Mouse (Mus musculus): Measurements from ENCODE around the gene Aak1.
A peak's percentile ranks its signal among the peaks of the same experiment; 100 is the strongest.
"Not testable (repeated sequence)": the region's sequence is repeated elsewhere in the genome, so short reads cannot be mapped to it uniquely, and the experiment has no call there.

Gene Aak1

DNA sequence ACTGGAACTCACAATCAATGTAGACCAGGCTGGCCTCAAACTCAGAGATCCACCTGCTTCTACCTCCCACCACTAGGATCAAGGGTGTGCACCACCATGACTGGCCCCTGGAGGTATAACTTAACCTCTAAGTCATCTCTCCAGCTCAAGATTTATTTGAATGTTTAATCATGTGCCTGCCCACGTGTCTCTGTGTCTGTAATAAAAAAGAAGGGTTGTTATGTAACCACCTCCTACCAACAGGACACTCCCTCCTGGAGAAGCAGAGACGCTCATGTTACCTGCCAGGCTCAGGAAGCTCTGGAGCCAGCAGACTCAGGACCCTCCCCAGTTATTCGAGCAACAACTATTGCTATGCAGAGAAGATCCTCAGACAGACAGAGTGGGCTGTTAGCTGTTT, 7.4 kb upstream of the Aak1 start:
- no peak for DNase-seq (ENCODE audit: low read depth)

GRCm38 (mm10) chr6:86843636-86844035, 5.7 kb upstream of the Aak1 start:
- no peak for DNase-seq (ENCODE audit: low read depth)

- DNase-seq (ENCODE audit: low read depth) = no peak
Measured at GRCm38 (mm10) chr6:86846467-86846866, 2.9 kb upstream of the Aak1 start.

- DNase-seq (ENCODE audit: low read depth) = peak; percentile 43
Measured at GRCm38 (mm10) chr6:86847816-86848215, 1.5 kb upstream of the Aak1 start.

DNA sequence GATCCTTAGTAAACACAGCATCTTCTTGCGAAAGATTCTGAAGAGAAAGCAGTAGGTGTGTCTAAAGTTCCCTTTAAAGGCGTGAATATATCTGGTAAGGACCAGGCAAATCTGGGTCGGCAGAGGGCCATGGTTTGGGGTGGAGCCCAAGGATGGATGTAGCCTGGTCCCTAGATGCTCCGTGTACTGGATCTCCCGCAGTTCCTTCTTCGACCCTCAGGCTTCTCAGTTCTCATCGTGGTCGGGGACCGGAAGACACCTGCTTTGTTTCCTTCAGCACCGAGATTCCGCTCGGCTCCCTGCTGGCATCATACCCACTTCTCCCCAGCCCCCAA, 770 bp upstream of the Aak1 start:
- DNase-seq (ENCODE audit: low read depth) = no peak

DNA sequence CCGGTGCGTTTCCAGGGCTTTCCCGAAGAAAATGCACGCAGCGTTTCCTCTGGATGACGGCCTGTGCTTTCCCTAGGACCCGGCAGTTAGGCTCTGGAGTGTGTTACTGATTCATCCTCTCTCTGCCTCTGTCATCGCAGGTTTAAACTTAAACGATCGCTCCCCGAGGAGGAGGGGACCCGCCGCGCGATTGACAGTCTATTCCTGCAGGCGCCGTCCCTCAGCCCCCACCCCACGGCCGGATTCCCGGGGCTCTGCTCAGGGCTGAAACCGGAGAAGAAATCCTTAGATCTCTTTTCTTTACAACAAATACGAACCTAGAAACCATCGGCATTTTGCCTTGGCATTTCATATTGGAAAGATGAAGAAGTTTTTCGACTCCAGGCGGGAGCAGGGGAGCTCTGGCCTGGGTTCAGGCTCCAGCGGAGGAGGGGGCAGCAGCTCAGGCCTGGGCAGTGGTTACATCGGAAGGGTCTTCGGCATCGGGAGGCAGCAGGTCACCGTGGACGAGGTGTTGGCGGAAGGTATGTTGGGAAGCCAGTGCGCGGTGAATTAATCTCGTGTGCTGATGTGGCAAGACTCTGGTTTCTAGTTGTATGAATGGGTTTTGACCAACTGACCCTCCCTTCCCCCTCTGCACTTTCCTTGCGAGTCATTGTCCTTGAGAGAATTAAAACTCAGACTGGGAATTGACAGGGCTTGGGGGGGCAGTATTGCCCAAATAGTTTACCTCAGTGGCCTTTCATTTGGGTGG, 552 bp downstream of the Aak1 start:
- peak; percentile 38 for DNase-seq (ENCODE audit: low read depth)

GRCm38 (mm10) chr6:86850588-86850987, 1.3 kb downstream of the Aak1 start:
- peak; percentile 82 for DNase-seq (ENCODE audit: low read depth)

DNA sequence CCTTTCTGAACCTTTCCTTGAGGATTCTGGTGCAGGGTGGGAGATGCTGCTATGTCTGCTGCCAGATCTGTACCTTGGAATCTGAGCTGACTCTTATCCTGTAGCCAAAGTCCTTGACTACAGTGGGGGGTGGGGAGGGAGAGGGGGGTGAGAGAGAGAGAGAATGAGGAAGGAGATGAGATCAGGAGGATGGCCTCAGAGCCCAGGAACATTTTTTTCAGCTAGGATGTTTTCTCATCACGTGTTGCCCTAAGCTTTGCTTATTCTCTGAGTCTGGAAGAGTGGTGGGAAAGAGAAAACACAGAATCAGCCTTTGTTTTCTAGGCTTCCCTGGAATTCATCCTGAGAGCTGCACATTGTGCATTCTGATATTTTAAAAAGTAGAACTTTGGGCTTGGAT, 2.2 kb downstream of the Aak1 start:
- DNase-seq (ENCODE audit: low read depth) = no peak

DNA sequence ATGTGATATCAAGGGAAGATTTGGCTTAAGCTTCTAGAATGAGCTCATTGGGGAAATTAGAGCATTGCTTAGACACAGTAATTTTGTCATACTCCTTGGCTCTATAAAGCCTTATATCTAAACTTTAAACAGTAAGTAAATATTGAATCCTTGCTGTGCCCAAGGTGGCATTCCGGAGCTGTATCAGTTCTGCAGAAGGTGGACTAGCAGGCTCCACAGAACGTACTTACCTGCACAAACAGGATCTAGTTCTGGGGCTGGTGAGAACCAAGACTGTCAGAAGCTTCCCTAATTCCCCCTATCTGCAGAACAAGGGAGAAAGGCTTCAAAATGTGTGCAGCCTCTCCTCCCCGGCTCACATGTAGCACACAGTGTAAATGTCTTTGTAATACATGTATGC, 4.6 kb downstream of the Aak1 start:
- DNase-seq (ENCODE audit: low read depth) = no peak

DNA sequence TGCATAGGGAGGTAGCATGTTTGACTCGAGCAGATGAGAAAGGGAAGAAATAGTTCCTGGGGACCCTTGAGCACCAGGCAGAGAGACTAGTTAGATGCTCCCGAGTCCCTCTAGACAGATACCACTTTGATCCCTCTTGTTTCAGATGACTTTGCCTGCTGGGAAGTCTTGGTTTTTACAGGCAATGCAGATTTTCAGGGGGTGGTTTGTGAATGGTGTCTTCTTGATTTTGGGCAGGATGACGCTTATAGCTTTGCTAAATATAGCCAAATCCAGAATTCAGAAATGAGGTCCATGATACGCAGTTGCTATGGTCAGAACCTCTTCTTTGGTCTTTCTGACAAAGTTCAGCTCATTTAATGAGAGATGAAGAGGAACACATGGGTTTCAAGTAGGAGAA, 5.6 kb downstream of the Aak1 start:
- no peak for DNase-seq (ENCODE audit: low read depth)

- DNase-seq (ENCODE audit: low read depth) = no peak
Measured at GRCm38 (mm10) chr6:86858606-86859005, 9.3 kb downstream of the Aak1 start.

DNA sequence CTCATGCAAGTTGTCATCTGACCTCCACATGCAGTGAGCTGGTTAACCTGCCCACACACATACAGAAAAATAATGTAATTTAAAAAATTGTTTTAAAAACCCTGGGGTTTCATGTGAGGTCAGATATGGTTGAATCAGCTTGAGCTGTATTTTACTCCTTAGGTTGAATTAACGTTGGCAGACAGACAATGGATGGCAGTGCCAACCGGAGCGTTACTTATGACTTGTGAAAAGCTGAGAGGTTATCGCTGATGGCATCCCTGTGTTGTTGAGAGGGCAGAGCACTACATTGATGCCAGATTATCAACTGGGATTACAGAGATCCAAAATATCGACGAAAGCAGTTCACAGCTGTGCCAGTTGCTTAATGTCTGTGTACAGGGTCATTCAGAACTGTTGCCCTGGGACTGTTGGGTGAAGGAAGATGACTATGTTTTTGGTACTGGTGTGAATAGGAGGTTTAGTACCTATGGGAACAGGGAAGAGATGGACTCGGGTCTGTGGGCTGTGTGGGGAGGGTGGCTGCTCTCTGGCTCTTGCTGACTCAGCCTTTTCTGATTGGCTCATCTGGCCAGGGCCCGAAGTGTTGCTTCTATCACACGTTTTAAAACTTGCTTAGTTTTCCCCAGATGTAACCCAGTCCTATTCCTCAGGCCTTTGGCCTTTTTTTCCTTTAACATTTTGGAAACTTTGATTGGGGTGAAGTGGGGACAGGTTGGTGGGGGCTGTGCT, 11.6 kb downstream of the Aak1 start:
- no peak for DNase-seq (ENCODE audit: low read depth)

- no peak for DNase-seq (ENCODE audit: low read depth)
Measured at GRCm38 (mm10) chr6:86864358-86864757, 15.0 kb downstream of the Aak1 start.

DNA sequence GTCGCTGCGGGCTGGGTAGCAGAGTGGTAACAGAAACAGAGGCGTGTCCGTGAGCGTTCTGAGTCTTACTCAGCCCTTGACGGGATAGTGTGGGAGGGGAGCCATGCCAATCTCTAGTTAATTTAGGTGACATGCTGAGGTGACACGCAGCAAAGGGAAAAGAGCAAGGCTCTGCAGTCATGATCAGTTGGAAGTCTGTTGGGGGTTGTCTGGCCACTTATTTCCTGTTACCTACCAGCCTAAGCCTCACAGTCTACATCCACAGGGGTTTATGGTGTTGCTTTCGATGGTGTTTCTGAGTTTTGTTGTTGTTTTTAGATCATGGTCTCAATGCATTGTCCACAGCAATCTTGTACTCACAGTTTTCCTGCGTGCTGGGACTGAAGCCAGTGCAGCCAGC, 21.0 kb downstream of the Aak1 start:
- DNase-seq (ENCODE audit: low read depth) = peak; percentile 40

DNA sequence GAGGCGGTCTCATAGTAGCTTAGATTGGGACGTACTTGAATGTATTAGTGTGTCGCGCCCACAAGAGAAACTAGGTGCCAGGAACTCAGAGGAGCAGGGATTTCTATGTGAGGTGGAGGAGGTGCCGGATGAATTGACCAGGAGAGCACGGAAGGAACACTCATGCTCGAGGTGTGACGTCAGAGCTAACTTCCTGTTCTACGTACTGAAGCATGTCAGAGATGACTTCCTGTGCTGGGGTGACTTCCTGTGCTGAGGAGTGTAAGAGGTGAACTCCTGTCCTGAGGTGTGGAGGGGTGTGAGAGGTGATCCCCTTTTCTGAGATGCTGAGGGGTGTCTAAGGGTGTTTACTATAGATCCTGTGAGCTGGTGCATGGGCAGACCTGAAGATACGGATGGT, 22.5 kb downstream of the Aak1 start:
- DNase-seq (ENCODE audit: low read depth) = peak; percentile 58

GRCm38 (mm10) chr6:86874711-86875375, 25.5 kb downstream of the Aak1 start:
- no peak for DNase-seq (ENCODE audit: low read depth)

DNA sequence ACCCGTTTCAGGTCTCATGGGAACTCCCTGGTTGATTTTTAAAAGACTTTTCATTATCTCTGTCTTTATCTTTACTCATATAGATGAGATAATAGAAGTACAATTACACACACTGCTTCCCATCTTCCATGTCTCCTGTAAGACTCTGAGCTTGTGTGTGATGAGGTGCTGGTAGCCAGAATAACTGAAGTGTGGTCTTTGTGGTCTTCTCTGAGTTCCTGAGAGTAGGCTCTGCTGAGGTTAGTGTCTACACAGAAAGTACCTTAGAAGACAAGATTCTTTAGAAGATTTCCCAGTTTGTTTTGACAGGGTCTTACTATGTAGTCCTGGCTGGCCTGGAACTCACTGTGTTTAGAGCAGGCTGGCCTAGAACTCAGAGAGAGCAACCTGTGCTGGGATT, 27.1 kb downstream of the Aak1 start:
- no peak for DNase-seq (ENCODE audit: low read depth)

DNA sequence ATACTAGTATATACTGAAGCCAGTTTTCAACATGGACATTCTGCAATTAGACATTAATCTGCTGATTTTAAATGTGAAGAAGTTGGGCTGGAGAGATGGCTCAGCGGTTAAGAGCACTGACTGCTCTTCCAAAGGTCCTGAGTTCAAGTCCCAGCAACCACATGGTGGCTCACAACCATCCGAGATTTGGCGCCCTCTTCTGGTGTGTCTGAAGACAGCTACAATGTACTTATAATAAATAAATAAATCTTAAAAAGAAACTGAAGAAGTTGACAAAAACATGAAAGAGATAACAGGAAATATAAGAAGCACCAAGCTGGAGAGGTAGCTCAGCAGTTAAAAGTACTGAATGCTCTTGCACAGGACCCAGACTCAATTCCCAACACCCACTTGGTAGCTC, 29.3 kb downstream of the Aak1 start:
- not testable (repeated sequence) for DNase-seq (ENCODE audit: low read depth)

GRCm38 (mm10) chr6:86879314-86879713, 30.0 kb downstream of the Aak1 start:
- DNase-seq (ENCODE audit: low read depth) = no peak

DNA sequence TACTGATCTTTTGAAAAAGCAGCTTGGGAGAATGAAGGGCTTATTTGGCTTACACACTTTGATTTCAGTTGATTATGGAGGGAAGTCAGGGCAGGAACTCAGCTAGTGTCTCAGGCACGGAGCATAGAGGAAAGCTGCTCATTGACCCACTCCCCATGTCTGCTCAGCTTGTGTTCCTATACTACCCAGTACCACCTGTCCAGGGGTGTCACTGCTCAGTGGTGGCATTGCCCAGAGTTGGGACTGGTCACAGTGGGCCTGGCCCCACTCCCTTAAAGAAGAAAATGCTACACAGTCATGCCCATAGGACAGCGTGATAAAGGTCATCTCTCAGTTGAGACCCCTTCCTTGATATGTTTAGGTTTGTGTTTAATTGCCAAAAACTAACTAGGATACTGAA, 34.9 kb downstream of the Aak1 start:
- no peak for DNase-seq (ENCODE audit: low read depth)

DNA sequence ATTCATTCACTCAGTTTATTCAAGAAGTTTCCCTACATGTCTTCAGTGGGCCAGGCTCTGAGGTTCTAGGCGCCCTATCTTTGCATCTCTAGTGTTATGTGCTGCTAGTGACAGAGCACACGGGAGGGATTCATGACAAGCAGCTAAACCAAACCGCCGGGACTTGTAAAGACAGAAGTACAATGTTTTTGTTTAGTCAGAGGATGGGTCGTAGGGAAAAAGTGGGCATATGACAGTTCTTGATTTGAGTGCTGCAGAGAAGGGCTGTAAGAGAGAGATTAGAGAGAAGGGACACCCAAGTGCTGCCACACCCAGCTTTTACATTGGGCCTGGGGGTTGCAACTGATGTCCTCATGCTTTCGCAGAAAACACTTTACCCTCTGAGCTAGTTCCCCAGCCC, 35.4 kb downstream of the Aak1 start:
- DNase-seq (ENCODE audit: low read depth) = no peak

DNA sequence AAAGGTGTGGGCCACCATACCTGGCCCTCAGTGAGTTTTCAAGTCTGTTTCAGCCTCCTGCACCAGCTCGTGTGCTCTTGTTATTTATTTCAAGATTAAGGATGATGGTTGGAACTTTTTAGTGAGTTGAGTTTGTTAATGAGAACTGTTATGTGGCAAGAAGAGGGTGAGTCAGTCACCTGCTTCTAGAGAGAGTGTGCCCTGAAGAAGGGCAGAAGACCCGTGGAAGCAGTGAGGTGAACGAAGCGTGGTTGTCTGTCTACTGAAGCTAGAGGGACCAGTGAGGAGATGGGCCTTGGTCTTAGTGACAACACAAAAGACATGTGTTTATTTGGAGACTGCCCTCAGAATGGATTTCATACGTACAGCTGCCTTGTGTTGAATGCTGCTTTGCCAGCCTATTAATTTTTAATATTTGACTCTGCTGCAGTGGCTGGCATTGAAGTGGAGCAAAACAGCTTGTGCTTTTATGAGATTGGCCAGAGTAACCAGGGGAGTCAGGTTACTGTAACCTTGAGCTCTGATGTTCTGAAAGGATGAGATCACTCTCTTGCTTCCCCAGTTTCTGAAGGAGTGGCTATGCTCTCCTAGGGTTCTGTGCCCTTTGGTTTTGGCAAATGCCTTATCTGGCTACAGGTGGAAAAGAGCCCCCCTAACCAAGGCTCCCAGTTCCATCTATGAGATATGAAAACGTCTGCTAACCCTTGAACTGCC, 36.7 kb downstream of the Aak1 start:
- no peak for DNase-seq (ENCODE audit: low read depth)

GRCm38 (mm10) chr6:86886803-86887202, 37.5 kb downstream of the Aak1 start:
- DNase-seq (ENCODE audit: low read depth) = no peak

Measured in naive thymus-derived CD4-positive, alpha-beta T cell, adult 2 months (primary cell).